Mouse (Mus musculus): ENCODE measurements around the gene Gm10639. TPM values are rescaled to one million over a fixed set of nuclear protein-coding genes. Genes with fewer than 3 reads are reported as not detected.
"Not testable (repeated sequence)": the region's sequence is repeated elsewhere in the genome, so short reads cannot be mapped to it uniquely, and the experiment has no call there.

Gene Gm10639
- total and polyA plus RNA-seq, 3 experiments = not detected

- H3K9ac ChIP-seq (ENCODE audit: insufficient read depth, low read depth); H3K27ac ChIP-seq (ENCODE audit: insufficient read depth, low read depth); DNase-seq (ENCODE audit: extremely low read depth); H3K9me3 ChIP-seq (replicated peaks; ENCODE audit: low read length); H3K79me2 ChIP-seq (replicated peaks; ENCODE audit: control insufficient read depth, extremely low read depth, insufficient read depth, poor library complexity, severe bottlenecking); H3K36me3 ChIP-seq (replicated peaks in 1 of 2; ENCODE audit: control insufficient read depth in 1 of 2, insufficient read depth in 1 of 2, low read length in 1 of 2); in situ Hi-C loops (cut with MboI; ENCODE audit: low pct_ligation_motif_present, low pct_unique_long_range_greater_than_20kb, low sequenced_read_pairs); dilution Hi-C loops (cut with MboI; ENCODE audit: extremely low pct_ligation_motif_present, extremely low pct_unique_long_range_greater_than_20kb, low sequenced_read_pairs); H3K4me2 ChIP-seq (ENCODE audit: insufficient read depth, low read depth, poor library complexity, severe bottlenecking); H3K27me3 ChIP-seq (replicated peaks); H3K4me1 ChIP-seq (ENCODE audit: control insufficient read depth in 1 of 2, insufficient read depth in 2 of 2); H3K4me3 ChIP-seq (replicated peaks in 1 of 3; ENCODE audit: low read depth in 2 of 3, low read length in 2 of 3, poor library complexity in 1 of 3): not testable (repeated sequence)
Measured at GRCm38 (mm10) chr9:78289063-78289462, 660 bp upstream of the Gm10639 start.

GRCm38 (mm10) chr9:78292462-78292861 is 2.7 kb downstream of the Gm10639 start:
- H3K4me2 ChIP-seq (ENCODE audit: insufficient read depth, low read depth, poor library complexity, severe bottlenecking); H3K27ac ChIP-seq (ENCODE audit: insufficient read depth, low read depth); H3K27me3 ChIP-seq (replicated peaks); H3K4me1 ChIP-seq (ENCODE audit: control insufficient read depth in 1 of 2, insufficient read depth in 2 of 2); H3K36me3 ChIP-seq (replicated peaks in 1 of 2; ENCODE audit: control insufficient read depth in 1 of 2, insufficient read depth in 1 of 2, low read length in 1 of 2); dilution Hi-C loops (cut with MboI; ENCODE audit: extremely low pct_ligation_motif_present, extremely low pct_unique_long_range_greater_than_20kb, low sequenced_read_pairs); H3K4me3 ChIP-seq (replicated peaks in 1 of 3; ENCODE audit: low read depth in 2 of 3, low read length in 2 of 3, poor library complexity in 1 of 3); in situ Hi-C loops (cut with MboI; ENCODE audit: low pct_ligation_motif_present, low pct_unique_long_range_greater_than_20kb, low sequenced_read_pairs); H3K9ac ChIP-seq (ENCODE audit: insufficient read depth, low read depth); H3K9me3 ChIP-seq (replicated peaks; ENCODE audit: low read length); H3K79me2 ChIP-seq (replicated peaks; ENCODE audit: control insufficient read depth, extremely low read depth, insufficient read depth, poor library complexity, severe bottlenecking); DNase-seq (ENCODE audit: extremely low read depth): not testable (repeated sequence)

- DNase-seq (ENCODE audit: extremely low read depth); H3K27me3 ChIP-seq (replicated peaks); H3K9ac ChIP-seq (ENCODE audit: insufficient read depth, low read depth); H3K27ac ChIP-seq (ENCODE audit: insufficient read depth, low read depth); dilution Hi-C loops (cut with MboI; ENCODE audit: extremely low pct_ligation_motif_present, extremely low pct_unique_long_range_greater_than_20kb, low sequenced_read_pairs); H3K4me1 ChIP-seq (ENCODE audit: control insufficient read depth in 1 of 2, insufficient read depth in 2 of 2); in situ Hi-C loops (cut with MboI; ENCODE audit: low pct_ligation_motif_present, low pct_unique_long_range_greater_than_20kb, low sequenced_read_pairs); H3K9me3 ChIP-seq (replicated peaks; ENCODE audit: low read length); H3K79me2 ChIP-seq (replicated peaks; ENCODE audit: control insufficient read depth, extremely low read depth, insufficient read depth, poor library complexity, severe bottlenecking); H3K4me3 ChIP-seq (replicated peaks in 1 of 3; ENCODE audit: low read depth in 2 of 3, low read length in 2 of 3, poor library complexity in 1 of 3); H3K36me3 ChIP-seq (replicated peaks in 1 of 2; ENCODE audit: control insufficient read depth in 1 of 2, insufficient read depth in 1 of 2, low read length in 1 of 2); H3K4me2 ChIP-seq (ENCODE audit: insufficient read depth, low read depth, poor library complexity, severe bottlenecking): not testable (repeated sequence)
Measured at GRCm38 (mm10) chr9:78293683-78294082, 4.0 kb downstream of the Gm10639 start.

- H3K4me3 ChIP-seq (replicated peaks in 1 of 3; ENCODE audit: low read depth in 2 of 3, low read length in 2 of 3, poor library complexity in 1 of 3); H3K27ac ChIP-seq (ENCODE audit: insufficient read depth, low read depth); dilution Hi-C loops (cut with MboI; ENCODE audit: extremely low pct_ligation_motif_present, extremely low pct_unique_long_range_greater_than_20kb, low sequenced_read_pairs); H3K9me3 ChIP-seq (replicated peaks; ENCODE audit: low read length); DNase-seq (ENCODE audit: extremely low read depth); H3K79me2 ChIP-seq (replicated peaks; ENCODE audit: control insufficient read depth, extremely low read depth, insufficient read depth, poor library complexity, severe bottlenecking); in situ Hi-C loops (cut with MboI; ENCODE audit: low pct_ligation_motif_present, low pct_unique_long_range_greater_than_20kb, low sequenced_read_pairs); H3K27me3 ChIP-seq (replicated peaks); H3K36me3 ChIP-seq (replicated peaks in 1 of 2; ENCODE audit: control insufficient read depth in 1 of 2, insufficient read depth in 1 of 2, low read length in 1 of 2); H3K4me2 ChIP-seq (ENCODE audit: insufficient read depth, low read depth, poor library complexity, severe bottlenecking); H3K9ac ChIP-seq (ENCODE audit: insufficient read depth, low read depth); H3K4me1 ChIP-seq (ENCODE audit: control insufficient read depth in 1 of 2, insufficient read depth in 2 of 2): not testable (repeated sequence)
Measured at GRCm38 (mm10) chr9:78294781-78295180, 5.1 kb downstream of the Gm10639 start.

GRCm38 (mm10) chr9:78296089-78296488 is 6.4 kb downstream of the Gm10639 start:
- H3K27me3 ChIP-seq (replicated peaks); dilution Hi-C loops (cut with MboI; ENCODE audit: extremely low pct_ligation_motif_present, extremely low pct_unique_long_range_greater_than_20kb, low sequenced_read_pairs): not testable (repeated sequence)

More at GRCm38 (mm10) chr9:78296089-78296488, 6.4 kb downstream of the Gm10639 start:
- H3K9ac ChIP-seq (ENCODE audit: insufficient read depth, low read depth); H3K36me3 ChIP-seq (replicated peaks in 1 of 2; ENCODE audit: control insufficient read depth in 1 of 2, insufficient read depth in 1 of 2, low read length in 1 of 2); in situ Hi-C loops (cut with MboI; ENCODE audit: low pct_ligation_motif_present, low pct_unique_long_range_greater_than_20kb, low sequenced_read_pairs); H3K4me3 ChIP-seq (replicated peaks in 1 of 3; ENCODE audit: low read depth in 2 of 3, low read length in 2 of 3, poor library complexity in 1 of 3); H3K4me1 ChIP-seq (ENCODE audit: control insufficient read depth in 1 of 2, insufficient read depth in 2 of 2); H3K79me2 ChIP-seq (replicated peaks; ENCODE audit: control insufficient read depth, extremely low read depth, insufficient read depth, poor library complexity, severe bottlenecking); H3K9me3 ChIP-seq (replicated peaks; ENCODE audit: low read length); H3K27ac ChIP-seq (ENCODE audit: insufficient read depth, low read depth): not testable (repeated sequence)
- H3K4me2 ChIP-seq (ENCODE audit: insufficient read depth, low read depth, poor library complexity, severe bottlenecking) = peak overlapping the region; percentile 44; the same call in 1 of the 2 replicates
- peak; percentile 45 for DNase-seq (ENCODE audit: extremely low read depth)
- TF ChIP-seq CTCF (conservative IDR thresholded peaks at IDR 0.05 in 1 of 2, IDR thresholded peaks at IDR 0.05 in 1 of 2; ENCODE audit: low read depth in 2 of 2, low read length in 2 of 2) = peak; percentile 67 to 71
